Mouse (Mus musculus) thymus, adult 2 months (tissue): ENCODE data around the gene Gpr153.

Experiments
- CTCF ChIP-seq: fragments of 200-500 bp; IDR thresholded peaks from 2 replicates; pipeline ENCODE4 v1.5.1; 2012; ENCODE audit warnings: mild to moderate bottlenecking, control low read depth, low read length, moderate library complexity, borderline replicate concordance; ENCODE audit not compliant: control insufficient read depth, poor library complexity, insufficient read depth; ENCODE audit errors: extremely low read depth
- POLR2A ChIP-seq: fragments of 200-500 bp; IDR thresholded peaks from 2 replicates; pipeline ENCODE4 v1.6.1; 2012; ENCODE audit warnings: mild to moderate bottlenecking, low read length, control low read depth, moderate library complexity; ENCODE audit not compliant: control insufficient read depth, poor library complexity, insufficient read depth; ENCODE audit errors: extremely low read depth

DNA sequence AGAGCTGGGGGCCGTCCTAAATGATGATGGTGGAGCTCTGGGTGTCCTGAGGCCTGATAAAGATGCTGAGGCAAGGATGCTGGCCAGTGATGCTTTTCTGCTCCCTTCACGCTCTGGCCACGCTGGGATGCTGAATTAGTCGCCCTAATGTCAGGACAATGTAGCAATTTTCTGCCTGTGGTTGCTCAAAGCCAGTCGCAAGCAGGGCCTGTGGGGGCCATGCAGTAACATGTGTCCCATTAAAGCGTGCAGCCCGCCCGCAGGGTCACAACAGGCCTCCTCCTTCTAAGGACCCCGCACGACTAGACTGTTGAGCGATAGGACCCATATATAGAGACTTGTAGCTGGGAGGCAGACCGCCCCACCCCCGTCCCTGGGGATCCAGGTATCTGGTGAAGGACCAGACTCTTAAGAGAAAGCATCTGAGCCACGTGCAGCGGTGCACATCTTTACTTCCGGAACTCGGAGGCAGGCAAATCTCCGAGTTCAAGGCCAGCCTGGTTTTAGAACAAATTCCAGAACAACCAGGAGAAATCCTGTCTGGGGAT is 14.4 kb downstream of the Gpr153 start:
- no peak for TF ChIP-seq POLR2A
- no peak for TF ChIP-seq CTCF
